Mouse (Mus musculus) liver, adult 2 months (tissue): ENCODE measurements around the gene Otos. TPM values are rescaled to one million over a fixed set of nuclear protein-coding genes. Genes with fewer than 3 reads are reported as not detected.

ENCODE experiments used
- DNase-seq: peaks from one replicate; pipeline ENCODE4 v3.0.0-alpha.2; 2011; ENCODE audit warnings: low read depth, low spot score; ENCODE audit errors: extremely low read depth
- H3K27ac ChIP-seq: fragments of 200-500 bp; replicated peaks from 2 replicates; pipeline ENCODE4 v1.5.1; 2012; ENCODE audit warnings: low read depth, mild to moderate bottlenecking, control low read depth, inconsistent platforms, low read length; ENCODE audit not compliant: insufficient read depth
- H3K27me3 ChIP-seq: fragments of 200-500 bp; 2 replicates; pipeline ENCODE4 v1.6.1; 2012; ENCODE audit warnings: mild to moderate bottlenecking, moderate library complexity, low read length, inconsistent platforms; ENCODE audit not compliant: control insufficient read depth, insufficient read depth
- H3K36me3 ChIP-seq: fragments of 200-500 bp; 2 replicates; pipeline ENCODE4 v1.6.1; 2012; ENCODE audit warnings: low read length, inconsistent platforms; ENCODE audit not compliant: control insufficient read depth, insufficient read depth
- H3K4me1 ChIP-seq: fragments of 200-500 bp; 2 replicates; pipeline ENCODE4 v1.6.1; 2011; ENCODE audit warnings: low read length; ENCODE audit not compliant: control insufficient read depth, insufficient read depth
- H3K4me3 ChIP-seq: fragments of 200-500 bp; 2 replicates; pipeline ENCODE4 v1.5.1; 2011; ENCODE audit warnings: low read depth, mild to moderate bottlenecking, control low read depth, low read length, moderate library complexity; ENCODE audit not compliant: insufficient read depth
- H3K79me2 ChIP-seq: fragments of 200-500 bp; 2 replicates; pipeline ENCODE4 v1.6.1; 2012; ENCODE audit warnings: inconsistent platforms, mild to moderate bottlenecking, low read length, moderate library complexity; ENCODE audit not compliant: control insufficient read depth, insufficient read depth
- H3K9ac ChIP-seq: fragments of 200-500 bp; 2 replicates; pipeline ENCODE4 v1.6.1; 2012; ENCODE audit warnings: low read depth, mild to moderate bottlenecking, control low read depth, inconsistent platforms, low read length
- CTCF ChIP-seq: fragments of 200-500 bp; IDR thresholded peaks from 2 replicates; pipeline ENCODE4 v1.5.1; 2011; ENCODE audit warnings: low read depth, low read length, control low read depth
- POLR2A ChIP-seq: fragments of 200-500 bp; IDR thresholded peaks from 2 replicates; pipeline ENCODE4 v1.6.1; 2011; ENCODE audit warnings: low read length, control low read depth; ENCODE audit not compliant: insufficient read depth; ENCODE audit errors: extremely low read depth
- WGBS: fragments of 180-500 bp; shearing (Covaris S2); methylation state at CpG from one replicate; pipeline ENCODE4 v1.1.7; 2018; 5-methylcytosine and 5-hydroxymethylcytosine counted together
- polyA plus RNA-seq: library from polyadenylated mRNA; depleted of rRNA; stranded (reverse); fragments of >200 nt; gene quantifications from 2 replicates; pipeline ENCODE4 v1.2.3, GENCODE M21; 2012
- total RNA-seq: library from RNA; depleted of rRNA; stranded (reverse); fragments of >200 nt; gene quantifications from 2 replicates; pipeline ENCODE4 v1.2.3, GENCODE M21; 2014

Gene Otos
- total and polyA plus RNA-seq, 2 experiments: not detected

- TF ChIP-seq CTCF: no peak
- TF ChIP-seq POLR2A: no peak
- H3K4me3 ChIP-seq: no peak overlapping the region
- H3K9ac ChIP-seq: no peak overlapping the region
- H3K27me3 ChIP-seq: no peaks in the 10 kb centered on the region
- no peak for DNase-seq
- WGBS: 91% methylated on average over 3 of the region's 3 CpGs
- no peaks in the 10 kb centered on the region for H3K79me2 ChIP-seq
- H3K27ac ChIP-seq: no peak overlapping the region
- H3K4me1 ChIP-seq: no peaks in the 10 kb centered on the region
- H3K36me3 ChIP-seq: no peaks in the 10 kb centered on the region
These were observed 4.5 kb upstream of the Otos start for GRCm38 (mm10) chr1:92653179-92653578.

- H3K27ac ChIP-seq: no peak overlapping the region
- H3K79me2 ChIP-seq: no peaks in the 10 kb centered on the region
- peaks cover 3% of the 10 kb centered on the region; the same call in 1 of the 2 replicates for H3K4me1 ChIP-seq
- H3K36me3 ChIP-seq: no peaks in the 10 kb centered on the region
- DNase-seq: no peak
- WGBS: 78% methylated on average over 3 of the region's 3 CpGs
- H3K9ac ChIP-seq: no peak overlapping the region
- no peak for TF ChIP-seq POLR2A
- TF ChIP-seq CTCF: no peak
- no peak overlapping the region for H3K4me3 ChIP-seq
- no peaks in the 10 kb centered on the region for H3K27me3 ChIP-seq
These were observed 2.8 kb upstream of the Otos start for GRCm38 (mm10) chr1:92651467-92651866.

GRCm38 (mm10) chr1:92648197-92648596 lies 444 bp downstream of the Otos start:
- 37% methylated on average over 10 of the region's 10 CpGs for WGBS

GRCm38 (mm10) chr1:92647752-92648151 lies 889 bp downstream of the Otos start:
- TF ChIP-seq POLR2A (no peak), CTCF (peak; percentile 85)
- Histone ChIP-seq H3K27me3 (no peaks in the 10 kb centered on the region), H3K4me3 (no peak overlapping the region), H3K36me3 (no peaks in the 10 kb centered on the region), H3K4me1 (peaks cover 3% of the 10 kb centered on the region; the same call in 1 of the 2 replicates), H3K79me2 (no peaks in the 10 kb centered on the region), H3K9ac (no peak overlapping the region), H3K27ac (no peak overlapping the region)
- WGBS: 9% methylated on average over 8 of the region's 8 CpGs
- peak; percentile 22 for DNase-seq

More at GRCm38 (mm10) chr1:92648197-92648596, 444 bp downstream of the Otos start:
- Histone ChIP-seq H3K4me3 (no peak overlapping the region), H3K4me1 (peaks cover 3% of the 10 kb centered on the region; the same call in 1 of the 2 replicates), H3K79me2 (no peaks in the 10 kb centered on the region), H3K27me3 (no peaks in the 10 kb centered on the region), H3K9ac (no peak overlapping the region), H3K36me3 (no peaks in the 10 kb centered on the region), H3K27ac (no peak overlapping the region)
- DNase-seq: no peak
- TF ChIP-seq POLR2A (no peak), CTCF (0 out of 2 replicates have a peak, but pooled peaks have one; percentile 7)

GRCm38 (mm10) chr1:92647026-92647425 lies 1.6 kb downstream of the Otos start:
- DNase-seq: no peak
- TF ChIP-seq CTCF (no peak), POLR2A (no peak)
- Histone ChIP-seq H3K4me3 (no peak overlapping the region), H3K27me3 (no peaks in the 10 kb centered on the region), H3K4me1 (peaks cover 4% of the 10 kb centered on the region; the same call in 1 of the 2 replicates), H3K36me3 (no peaks in the 10 kb centered on the region), H3K9ac (no peak overlapping the region), H3K79me2 (no peaks in the 10 kb centered on the region), H3K27ac (no peak overlapping the region)
- WGBS: 74% methylated on average over 4 of the region's 4 CpGs

GRCm38 (mm10) chr1:92646601-92647000 lies 2.0 kb downstream of the Otos start:
- WGBS: 71% methylated on average over 7 of the region's 7 CpGs
- TF ChIP-seq POLR2A (no peak), CTCF (no peak)
- Histone ChIP-seq H3K36me3 (no peaks in the 10 kb centered on the region), H3K4me3 (no peak overlapping the region), H3K27ac (no peak overlapping the region), H3K27me3 (no peaks in the 10 kb centered on the region), H3K4me1 (peaks cover 5% of the 10 kb centered on the region; the same call in 1 of the 2 replicates), H3K79me2 (peaks cover under 1% of the 10 kb centered on the region; the same call in 1 of the 2 replicates), H3K9ac (no peak overlapping the region)
- DNase-seq: no peak
